Mouse (Mus musculus) central nervous system, embryonic 14 days (tissue): ENCODE measurements around the gene Tfap4. TPM values are rescaled to one million over a fixed set of nuclear protein-coding genes. Genes with fewer than 3 reads are reported as not detected.

Source experiments
- polyA plus RNA-seq: library from polyadenylated mRNA; depleted of rRNA; stranded (reverse); fragments of >200 nt; gene quantifications from 2 replicates; pipeline ENCODE4 v1.2.3, GENCODE M21; 2012; rRNA removed

Gene Tfap4
- polyA plus RNA-seq: 14.2 and 15.1 TPM in 2 replicates

GRCm38 (mm10) chr16:4559715-4560144 is at the start of gene Tfap4:
Gene Tfap4 (minus strand): TSS chr16:4559854.

GRCm38 (mm10) chr16:4593971-4594813 is 34.5 kb upstream of the Tfap4 start, which contains the start of gene Glis2:
Gene Glis2 (plus strand): TSS chr16:4594713.

GRCm38 (mm10) chr16:4541501-4542198 is 18.0 kb downstream of the Tfap4 start, which contains the start of gene Srl:
Gene Srl (minus strand): TSS chr16:4541816.

Other genes with a start within 250 kb of the Tfap4 start
- gene Adcy9, start 139.4 kb downstream of the Tfap4 start, polyA plus RNA-seq: 5.1 and 5.8 TPM in 2 replicates
- gene Srl, start 18.0 kb downstream of the Tfap4 start, polyA plus RNA-seq: 23.0 and 29.0 TPM in 2 replicates
- gene Glis2, start 34.9 kb upstream of the Tfap4 start, polyA plus RNA-seq: 44.0 and 46.0 TPM in 2 replicates
- gene Pam16, start 65.1 kb upstream of the Tfap4 start, polyA plus RNA-seq: 123 and 132 TPM in 2 replicates
- 8.3 and 20.3 TPM in 2 replicates for gene Vasn, start 80.1 kb upstream of the Tfap4 start, polyA plus RNA-seq
- gene Dnaja3, start 80.1 kb upstream of the Tfap4 start, polyA plus RNA-seq: 26.8 and 28.4 TPM in 2 replicates
- gene Coro7, start 119.9 kb upstream of the Tfap4 start, polyA plus RNA-seq: 63.0 and 68.3 TPM in 2 replicates
- 90.5 and 100.0 TPM in 2 replicates for gene Nmral1, start 159.5 kb upstream of the Tfap4 start, polyA plus RNA-seq
- gene Hmox2, start 166.5 kb upstream of the Tfap4 start, polyA plus RNA-seq: 60.4 and 61.9 TPM in 2 replicates
- gene Cdip1, start 230.4 kb upstream of the Tfap4 start, polyA plus RNA-seq: 88.7 and 89.2 TPM in 2 replicates